Mouse (Mus musculus): Measurements from ENCODE around the gene Gm10799.
"Not testable (repeated sequence)": the region's sequence is repeated elsewhere in the genome, so short reads cannot be mapped to it uniquely, and the experiment has no call there.

Gm10799 gene

DNA sequence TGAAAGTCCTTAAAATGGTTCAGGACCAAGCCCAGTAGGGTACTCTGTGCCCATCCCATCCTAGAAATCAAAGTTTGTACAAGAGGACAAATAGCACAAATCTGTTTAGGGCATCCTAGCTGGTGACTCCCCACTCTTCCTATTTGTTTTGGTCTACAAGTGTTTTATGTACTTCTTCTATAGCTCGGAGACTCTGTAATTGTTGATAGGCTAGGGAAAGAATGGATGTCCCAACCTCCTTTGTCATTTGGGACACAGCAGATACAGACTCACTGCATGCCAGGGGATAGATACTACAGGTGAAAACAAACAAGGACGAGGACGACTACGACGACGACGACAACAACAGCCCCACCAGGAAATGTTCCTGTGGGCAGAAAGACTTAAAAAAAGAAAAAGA, at the start of gene Gm10799:
Gene Gm10799 (minus strand): TSS at position 101 of the 400 bp plus-strand sequence.
- not testable (repeated sequence) for DNase-seq

GRCm38 (mm10) chr2:104117173-104117572, 48.8 kb upstream of the Gm10799 start:
- not testable (repeated sequence) for DNase-seq

- DNase-seq = no peak
Observed at GRCm38 (mm10) chr2:104114898-104115297, 46.5 kb upstream of the Gm10799 start.

GRCm38 (mm10) chr2:104113563-104113962, 45.2 kb upstream of the Gm10799 start:
- not testable (repeated sequence) for DNase-seq

DNA sequence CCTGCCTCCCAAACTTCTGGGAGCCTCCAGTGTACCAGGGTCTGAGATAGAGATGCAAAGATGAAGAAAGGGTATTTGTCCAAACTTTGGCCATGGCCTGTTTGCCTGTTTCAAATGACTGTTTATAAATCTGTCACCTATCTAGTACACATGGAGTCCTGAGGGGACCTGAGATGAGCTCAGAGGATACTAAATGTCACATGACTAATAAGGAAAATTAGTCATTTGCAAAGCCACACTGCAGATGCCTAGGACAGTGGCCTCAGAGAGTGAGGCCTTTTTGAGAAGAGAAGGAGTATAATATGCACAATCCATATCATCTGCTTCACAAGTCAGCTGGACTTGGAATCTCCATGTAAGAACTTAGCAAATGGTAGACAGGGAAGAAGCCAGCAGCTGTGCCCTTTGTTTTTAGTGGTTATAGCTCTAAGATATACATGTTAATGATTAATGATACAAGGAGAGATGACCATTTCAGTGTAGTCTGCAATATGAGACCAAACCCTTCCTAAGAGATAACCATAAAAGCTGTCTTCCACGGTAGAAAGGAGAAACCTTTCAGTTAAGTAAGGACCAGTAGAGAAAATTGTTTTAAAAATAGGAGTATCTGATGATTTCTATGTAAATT, 42.9 kb upstream of the Gm10799 start:
- not testable (repeated sequence) for DNase-seq

GRCm38 (mm10) chr2:104110031-104110430, 41.7 kb upstream of the Gm10799 start:
- no peak for DNase-seq

GRCm38 (mm10) chr2:104109528-104109927, 41.2 kb upstream of the Gm10799 start:
- no peak for DNase-seq

GRCm38 (mm10) chr2:104109021-104109420, 40.7 kb upstream of the Gm10799 start:
- DNase-seq = not testable (repeated sequence)

- no peak for DNase-seq
Observed at GRCm38 (mm10) chr2:104104800-104105199, 36.5 kb upstream of the Gm10799 start.

GRCm38 (mm10) chr2:104099946-104100345, 31.6 kb upstream of the Gm10799 start:
- no peak for DNase-seq

GRCm38 (mm10) chr2:104099231-104099585, 30.9 kb upstream of the Gm10799 start:
- no peak for DNase-seq

DNA sequence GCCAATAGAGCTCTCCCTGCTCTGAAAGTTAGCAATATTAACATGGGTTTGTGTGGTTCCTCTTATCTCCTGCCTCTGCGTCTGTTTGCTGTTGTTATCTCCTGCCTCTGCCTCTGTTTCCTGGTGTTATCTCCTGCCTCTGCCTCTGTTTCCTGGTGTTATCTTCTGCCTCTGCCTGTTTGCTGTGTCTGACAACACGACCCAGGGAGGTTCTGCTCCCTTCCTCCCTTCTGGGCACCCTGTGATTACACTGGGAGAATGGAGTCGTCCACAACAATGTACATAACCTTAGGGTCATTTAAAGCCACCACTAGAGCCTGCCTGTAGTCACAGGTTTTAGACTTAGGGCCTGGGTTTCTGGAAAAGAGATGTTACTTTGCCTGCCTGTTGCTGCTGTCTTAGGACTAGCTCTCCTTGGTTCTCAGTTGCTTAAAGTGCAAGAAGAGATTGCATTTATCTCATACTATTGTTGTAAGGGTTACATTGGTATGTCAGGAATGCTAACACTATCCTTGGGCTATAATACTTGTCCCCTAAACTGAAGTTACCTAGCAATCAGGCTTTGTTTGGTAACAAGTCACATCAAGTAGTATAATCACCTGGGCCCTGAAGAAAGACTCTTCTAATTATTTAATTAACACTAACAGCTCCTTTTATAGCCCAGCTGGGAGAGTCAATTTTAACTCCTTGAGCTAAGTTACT, 30.3 kb upstream of the Gm10799 start:
- DNase-seq = no peak

DNA sequence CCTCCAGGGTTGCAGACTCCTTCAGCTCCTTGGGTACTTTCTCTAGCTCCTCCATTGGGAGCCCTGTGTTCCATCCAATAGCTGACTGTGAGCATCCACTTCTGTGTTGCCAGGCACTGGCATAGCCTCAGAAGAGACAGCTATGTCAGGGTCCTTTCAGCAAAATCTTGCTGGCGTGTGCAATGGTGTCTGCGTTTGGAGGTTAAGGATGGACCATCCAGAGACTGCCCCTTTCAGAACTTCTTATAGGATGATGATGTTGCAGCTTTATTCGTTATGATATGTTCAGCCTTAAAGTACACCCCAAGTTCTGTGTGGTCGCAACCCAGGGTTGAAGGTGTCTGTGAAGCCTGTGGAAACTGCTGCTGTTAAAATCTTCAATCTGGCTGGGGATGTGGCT, 29.0 kb upstream of the Gm10799 start:
- not testable (repeated sequence) for DNase-seq

DNA sequence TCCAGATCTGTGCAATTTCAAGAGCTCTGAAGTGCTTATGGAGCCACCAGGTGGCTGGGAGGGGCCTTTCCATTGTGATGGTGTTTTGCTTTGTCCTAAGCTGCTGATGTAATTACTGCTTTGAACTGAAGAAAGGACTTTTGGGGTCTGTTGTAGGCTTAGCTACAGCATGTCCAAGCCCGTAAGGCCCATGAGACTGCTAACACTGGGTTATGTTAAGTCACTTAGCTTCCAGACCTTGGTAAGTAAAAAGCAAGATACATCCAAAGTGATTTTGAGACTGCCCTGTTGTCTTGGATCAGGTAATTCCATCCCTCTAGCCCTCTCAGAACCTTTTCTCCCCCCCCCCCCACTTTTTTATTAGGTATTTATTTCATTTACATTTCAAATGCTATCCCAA, 28.4 kb upstream of the Gm10799 start:
- not testable (repeated sequence) for DNase-seq

GRCm38 (mm10) chr2:104096256-104096655, 27.9 kb upstream of the Gm10799 start:
- DNase-seq = no peak

GRCm38 (mm10) chr2:104095741-104096213, 27.4 kb upstream of the Gm10799 start, which contains the start of gene Cd59a:
Cd59a (plus strand) TSS chr2:104095801.
- peak; percentile 86 for DNase-seq

DNA sequence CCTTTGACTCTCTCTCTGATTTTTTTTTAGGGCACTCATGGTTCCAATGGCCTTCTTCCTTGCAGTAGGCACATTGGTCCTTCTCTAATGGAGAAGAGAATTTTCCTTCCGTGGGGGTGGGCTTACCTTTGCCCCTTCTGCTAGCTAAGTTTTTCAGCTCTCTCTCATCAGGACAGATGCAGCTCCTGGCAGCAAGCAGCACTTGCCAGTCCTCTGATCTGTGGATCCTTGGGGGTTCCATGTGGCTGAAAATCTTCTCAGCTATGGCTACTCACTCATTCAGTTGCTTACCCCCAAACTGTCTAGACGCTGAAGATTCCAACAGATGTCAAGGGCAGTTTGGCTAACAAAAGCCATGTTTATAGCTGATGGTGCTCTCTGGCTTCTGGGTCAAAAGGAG, 25.0 kb upstream of the Gm10799 start:
- no peak for DNase-seq

GRCm38 (mm10) chr2:104087562-104087961, 19.2 kb upstream of the Gm10799 start:
- DNase-seq = not testable (repeated sequence)

DNA sequence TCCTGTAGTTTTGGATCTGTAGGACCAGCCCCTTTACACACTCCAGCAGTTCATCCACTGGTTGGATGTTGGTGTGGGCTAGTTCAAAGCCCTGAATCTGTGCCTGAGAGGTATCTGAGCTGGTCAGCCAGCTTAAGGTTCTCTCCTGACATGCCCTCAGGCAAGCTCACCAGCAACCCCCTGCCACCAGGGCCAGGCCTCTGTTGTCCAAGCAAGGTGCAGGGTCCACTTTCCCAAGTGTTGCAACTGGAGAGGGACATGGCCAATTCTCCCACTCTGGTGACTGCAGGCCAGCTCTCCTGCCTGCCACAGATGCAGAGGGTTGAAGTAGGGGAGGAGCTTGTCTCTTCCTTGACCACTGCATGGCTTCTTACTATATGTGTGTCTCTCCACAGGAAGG, 15.7 kb upstream of the Gm10799 start:
- DNase-seq = not testable (repeated sequence)

DNA sequence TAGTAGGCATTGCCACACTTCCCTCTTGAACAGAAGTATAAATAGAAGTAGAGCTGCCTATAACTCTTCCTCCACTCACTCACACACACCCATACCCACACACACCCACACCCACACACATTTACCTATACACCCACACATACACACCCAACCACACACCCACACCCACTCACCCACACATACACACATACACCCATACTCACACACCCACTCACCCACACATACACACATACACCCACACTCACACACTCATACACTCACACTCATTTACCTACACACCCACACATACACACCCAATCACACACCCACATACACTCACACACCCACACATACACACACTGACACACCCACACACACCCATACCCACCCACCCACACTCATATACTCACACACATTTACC, 14.1 kb upstream of the Gm10799 start:
- DNase-seq = no peak

DNA sequence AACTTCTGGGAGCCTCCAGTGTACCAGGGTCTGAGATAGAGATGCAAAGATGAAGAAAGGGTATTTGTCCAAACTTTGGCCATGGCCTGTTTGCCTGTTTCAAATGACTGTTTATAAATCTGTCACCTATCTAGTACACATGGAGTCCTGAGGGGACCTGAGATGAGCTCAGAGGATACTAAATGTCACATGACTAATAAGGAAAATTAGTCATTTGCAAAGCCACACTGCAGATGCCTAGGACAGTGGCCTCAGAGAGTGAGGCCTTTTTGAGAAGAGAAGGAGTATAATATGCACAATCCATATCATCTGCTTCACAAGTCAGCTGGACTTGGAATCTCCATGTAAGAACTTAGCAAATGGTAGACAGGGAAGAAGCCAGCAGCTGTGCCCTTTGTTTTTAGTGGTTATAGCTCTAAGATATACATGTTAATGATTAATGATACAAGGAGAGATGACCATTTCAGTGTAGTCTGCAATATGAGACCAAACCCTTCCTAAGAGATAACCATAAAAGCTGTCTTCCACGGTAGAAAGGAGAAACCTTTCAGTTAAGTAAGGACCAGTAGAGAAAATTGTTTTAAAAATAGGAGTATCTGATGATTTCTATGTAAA, 13.2 kb upstream of the Gm10799 start:
- not testable (repeated sequence) for DNase-seq

DNA sequence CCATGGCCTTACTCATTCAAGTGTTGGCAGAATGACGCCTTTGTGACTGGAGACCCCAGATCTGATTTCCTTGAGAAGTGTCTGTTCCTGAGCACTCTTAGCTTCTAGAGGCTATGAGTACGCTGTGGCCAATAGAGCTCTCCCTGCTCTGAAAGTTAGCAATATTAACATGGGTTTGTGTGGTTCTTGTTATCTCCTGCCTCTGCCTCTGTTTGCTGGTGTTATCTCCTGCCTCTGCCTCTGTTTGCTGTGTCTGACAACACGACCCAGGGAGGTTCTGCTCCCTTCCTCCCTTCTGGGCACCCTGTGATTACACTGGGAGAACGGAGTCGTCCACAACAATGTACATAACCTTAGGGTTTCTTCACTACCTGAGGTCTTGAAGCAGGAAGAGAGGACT, 9.9 kb upstream of the Gm10799 start:
- DNase-seq = not testable (repeated sequence)

- peak; percentile 79 for DNase-seq
Observed at GRCm38 (mm10) chr2:104069704-104070185, 1.4 kb upstream of the Gm10799 start, which contains the start of gene Cd59b. Cd59b (plus strand) TSS chr2:104069849.

DNA sequence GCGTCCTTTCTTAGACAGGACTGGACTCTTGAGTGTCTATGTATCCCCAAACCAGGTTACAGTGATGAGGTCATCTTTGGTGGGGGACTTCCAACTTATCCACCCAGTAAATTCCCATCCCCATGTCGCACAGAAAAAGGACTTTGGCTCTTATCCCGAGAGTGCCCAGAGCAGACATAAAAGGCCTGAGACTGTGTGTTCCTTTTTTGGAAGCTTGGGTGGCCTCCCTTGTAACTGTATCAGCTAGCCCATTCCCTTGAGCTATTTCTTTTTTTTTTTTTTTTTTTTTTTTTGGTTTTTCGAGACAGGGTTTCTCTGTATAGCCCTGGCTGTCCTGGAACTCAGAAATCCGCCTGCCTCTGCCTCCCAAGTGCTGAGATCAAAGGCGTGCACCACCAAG, 2.8 kb downstream of the Gm10799 start, which contains the start of gene Gm10912:
Gene Gm10912 (plus strand): TSS at position 301 of the 400 bp plus-strand sequence.
- not testable (repeated sequence) for DNase-seq
